Mouse (Mus musculus): ENCODE measurements around the gene Zzz3.

The Zzz3 gene

GRCm38 (mm10) chr3:152395350-152396277 is at the start of gene Zzz3:
Gene Zzz3 (plus strand): TSS chr3:152395473.
- DNase-seq (ENCODE audit: low spot score in 2 of 2) = peak; percentile 83 to 86

GRCm38 (mm10) chr3:152345732-152346632 is 49.3 kb upstream of the Zzz3 start, which contains the start of gene Usp33:
Gene Usp33 (plus strand): TSS chr3:152346478.
- peak; percentile 94 to 97 for DNase-seq (ENCODE audit: low spot score in 2 of 2)

GRCm38 (mm10) chr3:152346633-152347141 is 48.6 kb upstream of the Zzz3 start:
- DNase-seq (ENCODE audit: low spot score in 2 of 2) = no peak

- no peak for DNase-seq (ENCODE audit: low spot score in 2 of 2)
These were observed 48.0 kb upstream of the Zzz3 start for GRCm38 (mm10) chr3:152347227-152347626.

GRCm38 (mm10) chr3:152348011-152348830 is 47.1 kb upstream of the Zzz3 start:
- DNase-seq (ENCODE audit: low spot score in 2 of 2) = no peak

- no peak for DNase-seq (ENCODE audit: low spot score in 2 of 2)
These were observed 44.8 kb upstream of the Zzz3 start for GRCm38 (mm10) chr3:152350431-152350830.

- no peak for DNase-seq (ENCODE audit: low spot score in 2 of 2)
These were observed 44.3 kb upstream of the Zzz3 start for GRCm38 (mm10) chr3:152350966-152351365.

GRCm38 (mm10) chr3:152352289-152352688 is 43.0 kb upstream of the Zzz3 start:
- no peak for DNase-seq (ENCODE audit: low spot score in 2 of 2)

- no peak for DNase-seq (ENCODE audit: low spot score in 2 of 2)
These were observed 41.7 kb upstream of the Zzz3 start for GRCm38 (mm10) chr3:152353434-152354177.

- peak in 1 of 2 experiments; percentile 13 for DNase-seq (ENCODE audit: low spot score in 2 of 2)
These were observed 39.9 kb upstream of the Zzz3 start for GRCm38 (mm10) chr3:152355361-152355760.

- DNase-seq (ENCODE audit: low spot score in 2 of 2) = no peak
These were observed 38.5 kb upstream of the Zzz3 start for GRCm38 (mm10) chr3:152356751-152357150.

- no peak for DNase-seq (ENCODE audit: low spot score in 2 of 2)
These were observed 36.1 kb upstream of the Zzz3 start for GRCm38 (mm10) chr3:152359151-152359550.

GRCm38 (mm10) chr3:152364181-152364580 is 31.1 kb upstream of the Zzz3 start:
- no peak for DNase-seq (ENCODE audit: low spot score in 2 of 2)

- no peak for DNase-seq (ENCODE audit: low spot score in 2 of 2)
These were observed 19.2 kb upstream of the Zzz3 start for GRCm38 (mm10) chr3:152376063-152376462.

- DNase-seq (ENCODE audit: low spot score in 2 of 2) = no peak
These were observed 11.2 kb upstream of the Zzz3 start for GRCm38 (mm10) chr3:152384106-152384505.

- DNase-seq (ENCODE audit: low spot score in 2 of 2) = peak; percentile 97
These were observed 1.2 kb downstream of the Zzz3 start for GRCm38 (mm10) chr3:152396278-152396987.

- peak in 1 of 2 experiments; percentile 14 for DNase-seq (ENCODE audit: low spot score in 2 of 2)
These were observed 1.7 kb downstream of the Zzz3 start for GRCm38 (mm10) chr3:152396988-152397314.

- DNase-seq (ENCODE audit: low spot score in 2 of 2) = no peak
These were observed 2.2 kb downstream of the Zzz3 start for GRCm38 (mm10) chr3:152397335-152397940.

- no peak for DNase-seq (ENCODE audit: low spot score in 2 of 2)
These were observed 5.2 kb downstream of the Zzz3 start for GRCm38 (mm10) chr3:152400441-152400840.

Data from spleen, postnatal 14 days (tissue).